Mouse (Mus musculus) CD8-positive naive resting alpha-beta T cell, adult 2 months (primary cell): ENCODE data around the gene Msantd1.

Experiments
- DNase-seq, 2 experiments: peaks; one replicate each; pipeline ENCODE4 v3.0.0; 2022; ENCODE audit warnings: low read depth in 2 of 2, low spot score in 2 of 2

The Msantd1 gene

GRCm38 (mm10) chr5:34968386-34968785, 60.6 kb downstream of the Msantd1 start:
- DNase-seq: no peak

DNA sequence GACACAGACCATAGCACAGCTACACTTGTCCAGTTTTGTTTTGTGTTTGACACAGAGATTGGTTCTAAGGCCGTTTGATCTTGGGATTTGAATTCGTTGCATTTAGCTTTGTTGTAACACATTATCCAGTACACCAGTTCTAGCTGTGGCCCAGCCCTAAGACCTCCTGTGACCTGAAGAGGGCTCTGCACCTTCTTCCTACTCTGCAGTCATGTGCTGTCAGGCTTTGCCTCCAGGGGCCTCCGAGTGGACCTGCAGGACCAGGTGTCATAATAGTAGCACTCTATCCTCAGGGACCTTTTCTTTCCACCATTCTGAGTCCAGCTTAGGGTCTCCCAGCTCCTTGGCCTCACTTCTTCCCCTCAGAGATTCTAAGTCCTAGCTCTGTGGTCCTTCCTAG, 64.7 kb downstream of the Msantd1 start:
- no peak for DNase-seq
